In the genomic region with DNA sequence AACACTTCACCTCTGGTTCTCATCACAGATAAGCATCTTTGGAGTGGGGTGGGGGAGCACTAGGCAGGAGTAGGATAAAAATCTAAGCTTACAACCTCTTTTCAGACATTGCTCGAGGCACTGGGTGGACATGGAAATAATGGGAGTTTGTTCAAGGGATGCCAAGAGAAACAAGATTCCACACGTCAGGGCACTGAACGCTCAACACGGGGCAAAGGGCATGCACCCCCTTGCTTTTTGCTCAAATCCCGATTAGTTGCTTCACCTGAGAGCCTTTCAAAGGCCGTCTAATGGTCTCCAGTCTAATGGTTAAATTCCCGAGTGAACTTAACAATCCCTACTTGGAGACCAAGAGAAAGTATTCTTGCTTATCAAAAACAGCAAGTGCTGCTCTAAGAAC, we compare ENCODE assay signal across 9 mouse cellular contexts. TPM values are rescaled to one million over a fixed set of nuclear protein-coding genes. Genes with fewer than 3 reads are reported as not detected.
DNase-seq lines count a peak whose midpoint lies in the region; ATAC-seq lines count a peak whose summit lies in the region.
"Had no signal": no experiment of that assay in that cellular context is flagged by ENCODE, and none has a peak within 500 bp of the region (broad histone marks: within the 10 kb centered on the region; RNA-seq: fewer than 3 reads in every experiment).

No protein-coding gene starts in this region.

- peaks cover 20% of the 10 kb centered on the region for H3K4me1 ChIP-seq in kidney, embryonic 16.5 days (ENCODE audit: insufficient read depth, low read length)
- H3K4me1 ChIP-seq in brown adipose tissue, adult 24 weeks (ENCODE audit: control insufficient read depth, insufficient read depth, insufficient read length, low read length) = peaks cover 20% of the 10 kb centered on the region
- H3K4me1 ChIP-seq in hindbrain, embryonic 16.5 days (ENCODE audit: control insufficient read depth, insufficient read depth, low read depth, low read length) = peaks cover 23% of the 10 kb centered on the region
- H3K4me1 ChIP-seq in midbrain, embryonic 16.5 days (ENCODE audit: control insufficient read depth, insufficient read depth, low read length) = peaks cover 27% of the 10 kb centered on the region

- no peaks in the 10 kb centered on the region for H3K9me3 ChIP-seq in kidney, embryonic 16.5 days (ENCODE audit: low read length)
- no peaks in the 10 kb centered on the region for H3K9me3 ChIP-seq in hindbrain, embryonic 16.5 days (ENCODE audit: control insufficient read depth, low read length)
- H3K9me3 ChIP-seq in midbrain, embryonic 16.5 days (replicated peaks; ENCODE audit: control insufficient read depth, low read length, poor library complexity, severe bottlenecking) = no peaks in the 10 kb centered on the region

- 3% methylated on average over 7 of the region's 7 CpGs for WGBS in kidney, embryonic 16.5 days
- WGBS in hindbrain, embryonic 16.5 days = 24% methylated on average over 7 of the region's 7 CpGs
- WGBS in midbrain, embryonic 16.5 days = 23% methylated on average over 7 of the region's 7 CpGs

- ATAC-seq in kidney, embryonic 16.5 days (ENCODE audit: low FRiP score, low TSS enrichment) = no peak
- ATAC-seq in hindbrain, embryonic 16.5 days = no peak
- ATAC-seq in midbrain, embryonic 16.5 days = no peak
- ATAC-seq in granulocyte monocyte progenitor cell, adult 5-6 weeks (replicated peaks; ENCODE audit: poor library complexity, severe bottlenecking) = no peak

- H3K36me3 ChIP-seq in kidney, embryonic 16.5 days (ENCODE audit: insufficient read depth, low read length) = no peaks in the 10 kb centered on the region
- H3K36me3 ChIP-seq in hindbrain, embryonic 16.5 days (ENCODE audit: control insufficient read depth, insufficient read depth, low read length) = no peaks in the 10 kb centered on the region
- H3K36me3 ChIP-seq in midbrain, embryonic 16.5 days (ENCODE audit: control insufficient read depth, insufficient read depth, low read length) = no peaks in the 10 kb centered on the region

- H3K27ac ChIP-seq in kidney, embryonic 16.5 days (ENCODE audit: low read length) = peak overlapping the region; percentile 83
- H3K27ac ChIP-seq in brown adipose tissue, adult 24 weeks (replicated peaks; ENCODE audit: low read depth, low read length) = peak overlapping the region; percentile 83
- H3K27ac ChIP-seq in hindbrain, embryonic 16.5 days (ENCODE audit: low read depth, low read length) = no peak overlapping the region
- H3K27ac ChIP-seq in midbrain, embryonic 16.5 days (ENCODE audit: low read length) = no peak overlapping the region

- peak overlapping the region; percentile 91 for H3K4me2 ChIP-seq in kidney, embryonic 16.5 days (replicated peaks; ENCODE audit: low read depth, low read length)
- H3K4me2 ChIP-seq in hindbrain, embryonic 16.5 days (ENCODE audit: low read length) = peak overlapping the region; percentile 89
- peak overlapping the region; percentile 96 for H3K4me2 ChIP-seq in midbrain, embryonic 16.5 days (ENCODE audit: low read length)

- H3K9ac ChIP-seq in kidney, embryonic 16.5 days (replicated peaks; ENCODE audit: low read length) = peak overlapping the region; percentile 90
- peak overlapping the region; percentile 94 for H3K9ac ChIP-seq in hindbrain, embryonic 16.5 days (ENCODE audit: low read depth, low read length)
- H3K9ac ChIP-seq in midbrain, embryonic 16.5 days (ENCODE audit: low read depth, low read length) = peak overlapping the region; percentile 95

- no peak for DNase-seq in kidney, adult 18-20 months
- DNase-seq in thymus, postnatal 14 days = no peak
- DNase-seq in urinary bladder, adult 18-20 months (ENCODE audit: low spot score in 2 of 2) = no peak
- DNase-seq: lung, adult 18-20 months had no signal

- peak overlapping the region; percentile 89 for H3K4me3 ChIP-seq in kidney, embryonic 16.5 days (ENCODE audit: low read length)
- H3K4me3 ChIP-seq in brown adipose tissue, adult 24 weeks (ENCODE audit: insufficient read depth, low read depth, low read length) = peak overlapping the region; percentile 92
- peak overlapping the region; percentile 90 for H3K4me3 ChIP-seq in hindbrain, embryonic 16.5 days (ENCODE audit: low read length)
- peak overlapping the region; percentile 100 for H3K4me3 ChIP-seq in midbrain, embryonic 16.5 days (ENCODE audit: low read depth, low read length)

- H3K27me3 ChIP-seq in kidney, embryonic 16.5 days (ENCODE audit: insufficient read depth, low read length) = no peaks in the 10 kb centered on the region
- H3K27me3 ChIP-seq in hindbrain, embryonic 16.5 days (replicated peaks; ENCODE audit: control insufficient read depth, insufficient read depth, low read length) = no peaks in the 10 kb centered on the region
- no peaks in the 10 kb centered on the region for H3K27me3 ChIP-seq in midbrain, embryonic 16.5 days (ENCODE audit: control insufficient read depth, insufficient read depth, low read depth, low read length)

RNA-seq across cellular contexts. Expression of a gene that starts 1.4 kb away (rescaled TPM):
- polyA plus RNA-seq in kidney, embryonic 16.5 days (2015; fragmentation: Nextera tagmentation; extraction: Ambion mirVana) = 18.8 and 19.4 TPM in 2 replicates
- polyA plus RNA-seq in brown adipose tissue, adult 24 weeks (2012; ENCODE audit: insufficient read depth, insufficient read length, missing spikeins) = 62.2 and 89.1 TPM in 2 replicates
- polyA plus RNA-seq in hindbrain, embryonic 16.5 days (2015; fragmentation: Nextera tagmentation; extraction: Ambion mirVana) = 9.9 and 10.3 TPM in 2 replicates
- polyA plus RNA-seq in midbrain, embryonic 16.5 days (2015; fragmentation: Nextera tagmentation; extraction: Ambion mirVana) = 8.5 and 9.4 TPM in 2 replicates
- total RNA-seq in granulocyte monocyte progenitor cell, adult 5-6 weeks (2014; fragmentation: Nextera tagmentation) = 47.9 and 51.2 TPM in 2 replicates
- 46.3 and 50.6 TPM in 2 replicates for total RNA-seq in granulocyte monocyte progenitor cell, adult 5-6 weeks (2017)

RNA-seq across cellular contexts. Expression of a gene that starts 18.9 kb away (rescaled TPM):
- 286 and 293 TPM in 2 replicates for polyA plus RNA-seq in kidney, embryonic 16.5 days (2015; fragmentation: Nextera tagmentation; extraction: Ambion mirVana)
- 50.9 and 79.9 TPM in 2 replicates for polyA plus RNA-seq in brown adipose tissue, adult 24 weeks (2012; ENCODE audit: insufficient read depth, insufficient read length, missing spikeins)
- polyA plus RNA-seq in hindbrain, embryonic 16.5 days (2015; fragmentation: Nextera tagmentation; extraction: Ambion mirVana) = 198 and 207 TPM in 2 replicates
- polyA plus RNA-seq in midbrain, embryonic 16.5 days (2015; fragmentation: Nextera tagmentation; extraction: Ambion mirVana) = 193 and 197 TPM in 2 replicates
- total RNA-seq in granulocyte monocyte progenitor cell, adult 5-6 weeks (2014; fragmentation: Nextera tagmentation) = 132 and 184 TPM in 2 replicates
- total RNA-seq in granulocyte monocyte progenitor cell, adult 5-6 weeks (2017) = 117 and 161 TPM in 2 replicates

RNA-seq across cellular contexts. Expression of a gene that starts 37.2 kb away (rescaled TPM):
- 7.5 and 7.7 TPM in 2 replicates for polyA plus RNA-seq in kidney, embryonic 16.5 days (2015; fragmentation: Nextera tagmentation; extraction: Ambion mirVana)
- polyA plus RNA-seq in brown adipose tissue, adult 24 weeks (2012; ENCODE audit: insufficient read depth, insufficient read length, missing spikeins) = 6.1 and 11.2 TPM in 2 replicates
- polyA plus RNA-seq in hindbrain, embryonic 16.5 days (2015; fragmentation: Nextera tagmentation; extraction: Ambion mirVana) = 5.3 and 6.3 TPM in 2 replicates
- 6.0 and 6.5 TPM in 2 replicates for polyA plus RNA-seq in midbrain, embryonic 16.5 days (2015; fragmentation: Nextera tagmentation; extraction: Ambion mirVana)
- 13.6 and 19.4 TPM in 2 replicates for total RNA-seq in granulocyte monocyte progenitor cell, adult 5-6 weeks (2014; fragmentation: Nextera tagmentation)
- total RNA-seq in granulocyte monocyte progenitor cell, adult 5-6 weeks (2017) = 6.7 and 6.9 TPM in 2 replicates

Comparison
In these comparisons a context has a peak if more than half of its experiments do, and no peak if none do; other contexts are left out.
1. H3K27ac ChIP-seq: peak in kidney, embryonic 16.5 days (single experiment) and brown adipose tissue, adult 24 weeks (single experiment); none in hindbrain, embryonic 16.5 days (single experiment) and midbrain, embryonic 16.5 days (single experiment).
2. Peak in every context shown above with its lines, with median percentiles within 50 percentile points of each other: H3K4me2 ChIP-seq, H3K4me3 ChIP-seq and H3K9ac ChIP-seq.